Mouse (Mus musculus) ES-E14 (cell line): Measurements from ENCODE around the gene Gm21974.

ENCODE experiments used
- HCFC1 ChIP-seq: IDR thresholded peaks from 2 replicates; pipeline ENCODE4 v1.6.1; 2012; ENCODE audit warnings: low read length, inconsistent platforms, borderline replicate concordance; ENCODE audit not compliant: insufficient read depth
- MAFK ChIP-seq: IDR thresholded peaks from 2 replicates; pipeline ENCODE4 v1.6.1; 2014; ENCODE audit warnings: mild to moderate bottlenecking, low read depth, low read length, inconsistent platforms; ENCODE audit not compliant: insufficient read depth

DNA sequence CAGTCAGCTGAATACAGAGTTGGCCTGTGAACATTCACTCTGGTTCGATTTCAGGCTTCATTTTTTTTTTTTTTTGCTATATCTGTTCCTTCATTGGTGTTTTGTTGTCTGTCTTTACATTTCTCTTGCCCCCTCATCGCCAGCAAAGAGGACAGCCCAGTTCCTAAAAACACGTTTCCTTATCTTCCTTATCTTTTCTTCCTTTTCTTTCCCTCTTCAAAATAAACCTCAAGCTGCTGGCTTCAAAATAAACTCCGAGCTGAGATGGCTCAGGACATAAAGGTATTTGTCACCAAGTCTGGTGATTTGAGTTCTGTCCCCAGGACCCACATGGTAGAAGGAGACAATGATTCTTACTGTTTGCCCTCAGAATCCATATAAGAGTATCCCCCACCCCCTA lies 17.7 kb upstream of the Gm21974 start:
- TF ChIP-seq MAFK: no peak
- no peak for TF ChIP-seq HCFC1
